Mouse (Mus musculus) cortical plate, adult 2 months (tissue): Measurements from ENCODE around the gene Slf2.

ENCODE experiments used
- CTCF ChIP-seq: fragments of 200-500 bp; IDR thresholded peaks from 2 replicates; pipeline ENCODE4 v1.5.1; 2011; ENCODE audit warnings: mild to moderate bottlenecking, control low read depth, low read length; ENCODE audit not compliant: insufficient read depth; ENCODE audit errors: extremely low read depth
- POLR2A ChIP-seq: fragments of 200-500 bp; IDR thresholded peaks from 2 replicates; pipeline ENCODE4 v1.6.1; 2011; ENCODE audit warnings: mild to moderate bottlenecking, low read length, control low read depth; ENCODE audit not compliant: insufficient read depth; ENCODE audit errors: extremely low read depth

- no peak for TF ChIP-seq POLR2A
- no peak for TF ChIP-seq CTCF
Measured at GRCm38 (mm10) chr19:44907851-44908690, 22.9 kb upstream of the Slf2 start.
